Comparison of ENCODE assay signal across 15 mouse cellular contexts in genomic region chr5:82089401-82089800, GRCm38 (mm10).
"Had no signal": no experiment of that assay in that cellular context is flagged by ENCODE, and none has a peak within 500 bp of the region (broad histone marks: within the 10 kb centered on the region; RNA-seq: fewer than 3 reads in every experiment).

No protein-coding gene starts in this region.

- H3K27me3 ChIP-seq: neural tube, embryonic 13.5 days; neural tube, embryonic 15.5 days; stomach, embryonic 15.5 days had no signal

- H3K9me3 ChIP-seq: neural tube, embryonic 13.5 days; neural tube, embryonic 15.5 days; stomach, embryonic 15.5 days had no signal

- H3K9ac ChIP-seq: neural tube, embryonic 13.5 days; neural tube, embryonic 15.5 days; stomach, embryonic 15.5 days had no signal

- H3K27ac ChIP-seq: neural tube, embryonic 13.5 days; neural tube, embryonic 15.5 days; stomach, embryonic 15.5 days; stomach, postnatal 0 days had no signal

- H3K4me2 ChIP-seq: neural tube, embryonic 13.5 days; neural tube, embryonic 15.5 days; stomach, embryonic 15.5 days had no signal

- H3K4me3 ChIP-seq: neural tube, embryonic 13.5 days; neural tube, embryonic 15.5 days; stomach, embryonic 15.5 days had no signal

- H3K4me1 ChIP-seq: neural tube, embryonic 13.5 days; neural tube, embryonic 15.5 days; stomach, embryonic 15.5 days had no signal

- H3K36me3 ChIP-seq: neural tube, embryonic 13.5 days; neural tube, embryonic 15.5 days; stomach, embryonic 15.5 days had no signal

- DNase-seq: retina, postnatal 1 day; right cerebral cortex, adult 18-20 months; right cerebral cortex, postnatal 14 days; right cerebral cortex, postnatal 25 days; right cerebral cortex, postnatal 4 days; spleen, adult 18-20 months; thymus, adult 18-20 months; thymus, adult 2 months; thymus, postnatal 14 days; thymus, postnatal 25 days; thymus, postnatal 36 days had no signal
